Mouse (Mus musculus): Measurements from ENCODE around the gene Gm21858.
"Not testable (repeated sequence)": the region's sequence is repeated elsewhere in the genome, so short reads cannot be mapped to it uniquely, and the experiment has no call there.

The Gm21858 gene

DNA sequence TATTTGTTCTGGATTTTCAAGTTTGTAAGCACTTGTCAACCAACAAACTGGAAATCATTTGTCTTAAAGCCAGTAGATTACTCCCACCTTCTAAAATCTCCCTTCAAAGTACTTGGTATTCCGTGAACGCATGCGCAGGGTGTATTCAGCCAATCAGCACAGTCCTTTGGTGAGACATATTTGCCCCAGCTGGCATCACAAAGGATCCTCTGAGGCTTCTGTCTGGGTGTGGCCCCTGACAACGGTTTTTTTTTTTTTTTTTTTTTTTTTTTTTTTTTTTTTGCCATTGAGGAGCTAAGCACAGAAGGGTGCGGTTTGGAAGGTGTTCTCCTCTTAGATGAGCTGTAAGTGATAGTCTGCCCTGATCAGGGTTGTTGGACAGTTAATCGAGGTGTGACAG is at the start of gene Gm21858:
TSS of gene Gm21858 (plus strand) at position 301 of the 400 bp plus-strand sequence.
- not testable (repeated sequence) for DNase-seq
